Comparison of ENCODE assay signal across 8 mouse cellular contexts in genomic region chr11:98345253-98345652, GRCm38 (mm10). TPM values are rescaled to one million over a fixed set of nuclear protein-coding genes. Genes with fewer than 3 reads are reported as not detected.
DNase-seq lines count a peak whose midpoint lies in the region; ATAC-seq lines count a peak whose summit lies in the region.

No protein-coding gene starts in this region.

- H3K27ac ChIP-seq in intestine, embryonic 15.5 days = no peak overlapping the region
- H3K27ac ChIP-seq in limb, embryonic 11.5 days (replicated peaks; ENCODE audit: low read depth, low read length) = no peak overlapping the region
- H3K27ac ChIP-seq in midbrain, embryonic 12.5 days (replicated peaks) = no peak overlapping the region

- no peak overlapping the region for H3K9ac ChIP-seq in intestine, embryonic 15.5 days
- no peak overlapping the region for H3K9ac ChIP-seq in limb, embryonic 11.5 days (ENCODE audit: low read length)
- H3K9ac ChIP-seq in midbrain, embryonic 12.5 days (replicated peaks) = no peak overlapping the region

- no peaks in the 10 kb centered on the region for H3K9me3 ChIP-seq in intestine, embryonic 15.5 days
- no peaks in the 10 kb centered on the region for H3K9me3 ChIP-seq in limb, embryonic 11.5 days (ENCODE audit: control insufficient read depth, low read length)
- H3K9me3 ChIP-seq in midbrain, embryonic 12.5 days = no peaks in the 10 kb centered on the region

- no peaks in the 10 kb centered on the region for H3K36me3 ChIP-seq in intestine, embryonic 15.5 days
- no peaks in the 10 kb centered on the region for H3K36me3 ChIP-seq in limb, embryonic 11.5 days (ENCODE audit: control insufficient read depth, insufficient read depth, low read length)
- H3K36me3 ChIP-seq in midbrain, embryonic 12.5 days = no peaks in the 10 kb centered on the region

- peak overlapping the region; percentile 52 for H3K4me2 ChIP-seq in intestine, embryonic 15.5 days (replicated peaks)
- no peak overlapping the region for H3K4me2 ChIP-seq in limb, embryonic 11.5 days (ENCODE audit: low read depth, severe bottlenecking)
- peak overlapping the region; percentile 45 for H3K4me2 ChIP-seq in midbrain, embryonic 12.5 days (replicated peaks)

- peaks cover 26% of the 10 kb centered on the region for H3K4me1 ChIP-seq in intestine, embryonic 15.5 days (replicated peaks)
- peaks cover 18% of the 10 kb centered on the region for H3K4me1 ChIP-seq in limb, embryonic 11.5 days (ENCODE audit: control insufficient read depth, insufficient read depth, low read length)
- peaks cover 31% of the 10 kb centered on the region for H3K4me1 ChIP-seq in midbrain, embryonic 12.5 days

- WGBS in intestine, embryonic 15.5 days = 3% methylated on average over 14 of the region's 14 CpGs
- WGBS in limb, embryonic 11.5 days = 1% methylated on average over 14 of the region's 14 CpGs
- WGBS in midbrain, embryonic 12.5 days = 0% methylated on average over 14 of the region's 14 CpGs

- no peak for ATAC-seq in intestine, embryonic 15.5 days
- ATAC-seq in limb, embryonic 11.5 days (ENCODE audit: insufficient number of reproducible peaks, low FRiP score, low TSS enrichment, low read depth) = no peak
- no peak for ATAC-seq in midbrain, embryonic 12.5 days (ENCODE audit: low FRiP score, low read depth)

- intact Hi-C loops in gastrocnemius, postnatal 36 days (cut with DNase I) = loop anchor here (1.0 kb wide), 1 partner anchor 26 kb away; no protein-coding TSS in a partner anchor

- peak; percentile 83 for DNase-seq in layer of hippocampus, adult 11-12 months (ENCODE audit: low spot score)
- DNase-seq in layer of hippocampus, adult 9-11 months = no peak
- peak; percentile 85 for DNase-seq in embryo, embryonic 10.5 days (ENCODE audit: low spot score)
- DNase-seq in gastrocnemius, postnatal 36 days = peak; percentile 63 to 68
- peak; percentile 91 for DNase-seq in limb, embryonic 11.5 days (ENCODE audit: low spot score)
- DNase-seq in spleen, postnatal 36 days (ENCODE audit: low spot score in 2 of 2) = peak; percentile 66 to 67

- 0 out of 2 replicates have a peak overlapping the region, but pooled peaks have one; percentile 16 for H3K4me3 ChIP-seq in intestine, embryonic 15.5 days (replicated peaks)
- no peak overlapping the region for H3K4me3 ChIP-seq in limb, embryonic 11.5 days (ENCODE audit: low read depth, low read length)
- peak overlapping the region; percentile 20; the same call in 1 of the 2 replicates for H3K4me3 ChIP-seq in midbrain, embryonic 12.5 days

- peaks cover 64% of the 10 kb centered on the region for H3K27me3 ChIP-seq in intestine, embryonic 15.5 days (replicated peaks)
- H3K27me3 ChIP-seq in limb, embryonic 11.5 days (ENCODE audit: control insufficient read depth, insufficient read depth, low read length) = peaks cover 74% of the 10 kb centered on the region
- H3K27me3 ChIP-seq in midbrain, embryonic 12.5 days = peaks cover 93% of the 10 kb centered on the region

RNA-seq across cellular contexts. Expression of gene Ppp1r1b, which starts 3.0 kb away (rescaled TPM):
- not detected for total RNA-seq in gastrocnemius, postnatal 36 days (2021)
- 52.2 and 68.9 TPM in 2 replicates for polyA plus RNA-seq in intestine, embryonic 15.5 days (2015; fragmentation: Nextera tagmentation; extraction: Ambion mirVana)
- 0.17 TPM in 1 of 2 replicates, not detected in the other for polyA plus RNA-seq in limb, embryonic 11.5 days (2014; fragmentation: Nextera tagmentation; extraction: Ambion mirVana)
- polyA plus RNA-seq in midbrain, embryonic 12.5 days (2016; fragmentation: Nextera tagmentation; extraction: Ambion mirVana) = 1.2 and 1.4 TPM in 2 replicates

RNA-seq across cellular contexts. Expression of gene Stard3, which starts 12.9 kb away (rescaled TPM):
- 10 to 100 TPM; 10.3 to 14.7 TPM for total RNA-seq in gastrocnemius, postnatal 36 days (2021)
- polyA plus RNA-seq in intestine, embryonic 15.5 days (2015; fragmentation: Nextera tagmentation; extraction: Ambion mirVana) = 39.4 and 39.7 TPM in 2 replicates
- 37.7 and 38.3 TPM in 2 replicates for polyA plus RNA-seq in limb, embryonic 11.5 days (2014; fragmentation: Nextera tagmentation; extraction: Ambion mirVana)
- polyA plus RNA-seq in midbrain, embryonic 12.5 days (2016; fragmentation: Nextera tagmentation; extraction: Ambion mirVana) = 46.9 and 52.0 TPM in 2 replicates

RNA-seq across cellular contexts. Expression of gene Neurod2, which starts 15.8 kb away (rescaled TPM):
- total RNA-seq in gastrocnemius, postnatal 36 days (2021) = not detected
- polyA plus RNA-seq in intestine, embryonic 15.5 days (2015; fragmentation: Nextera tagmentation; extraction: Ambion mirVana) = 0.09 TPM in 2 replicates
- polyA plus RNA-seq in limb, embryonic 11.5 days (2014; fragmentation: Nextera tagmentation; extraction: Ambion mirVana) = not detected in 2 replicates
- polyA plus RNA-seq in midbrain, embryonic 12.5 days (2016; fragmentation: Nextera tagmentation; extraction: Ambion mirVana) = 1.3 and 2.3 TPM in 2 replicates

RNA-seq across cellular contexts. Expression of gene Tcap, which starts 38.4 kb away (rescaled TPM):
- 1,000 to 10,000 TPM; 3,291 to 4,304 TPM for total RNA-seq in gastrocnemius, postnatal 36 days (2021)
- polyA plus RNA-seq in intestine, embryonic 15.5 days (2015; fragmentation: Nextera tagmentation; extraction: Ambion mirVana) = 0.25 TPM in 1 of 2 replicates, not detected in the other
- polyA plus RNA-seq in limb, embryonic 11.5 days (2014; fragmentation: Nextera tagmentation; extraction: Ambion mirVana) = 0.41 and 0.53 TPM in 2 replicates
- polyA plus RNA-seq in midbrain, embryonic 12.5 days (2016; fragmentation: Nextera tagmentation; extraction: Ambion mirVana) = 0.19 and 0.33 TPM in 2 replicates

RNA-seq across cellular contexts. Expression of gene Pnmt, which starts 41.0 kb away (rescaled TPM):
- total RNA-seq in gastrocnemius, postnatal 36 days (2021) = 1 to 10 TPM in 1 of 2 experiments, under 1 TPM in 1; 0.89 to 2.1 TPM
- 0.19 TPM in 1 of 2 replicates, not detected in the other for polyA plus RNA-seq in intestine, embryonic 15.5 days (2015; fragmentation: Nextera tagmentation; extraction: Ambion mirVana)
- polyA plus RNA-seq in limb, embryonic 11.5 days (2014; fragmentation: Nextera tagmentation; extraction: Ambion mirVana) = 0.13 and 0.17 TPM in 2 replicates
- polyA plus RNA-seq in midbrain, embryonic 12.5 days (2016; fragmentation: Nextera tagmentation; extraction: Ambion mirVana) = 0.15 TPM in 1 of 2 replicates, not detected in the other

Comparison
In these comparisons a context has a peak if more than half of its experiments do, and no peak if none do; other contexts are left out.
1. RNA of gene Ppp1r1b, which starts 3.0 kb away (polyA plus RNA-seq): 52.2 to 68.9 TPM in intestine, embryonic 15.5 days; 1.2 to 1.4 TPM in midbrain, embryonic 12.5 days and 0.17 TPM in limb, embryonic 11.5 days; every median in the first group is over 10 times any median in the second.